Mouse (Mus musculus) heart, postnatal 0 days (tissue): ENCODE data around the gene Ugt3a1. TPM values are rescaled to one million over a fixed set of nuclear protein-coding genes. Genes with fewer than 3 reads are reported as not detected.
"Not testable (repeated sequence)": the region's sequence is repeated elsewhere in the genome, so short reads cannot be mapped to it uniquely, and the experiment has no call there.

Source experiments
- ATAC-seq: fragments of 200-750 bp; cut with Nextera tagmentation; 2 replicates; pipeline ENCODE4 v1.8.0; 2017; ENCODE audit warnings: low read depth, moderate number of reproducible peaks, moderate library complexity; ENCODE audit not compliant: insufficient read depth
- DNase-seq: peaks from one replicate; pipeline ENCODE4 v3.0.0-alpha.2; 2016; ENCODE audit warnings: low spot score
- H3K27ac ChIP-seq: fragments of 300-500 bp; sonication (generic); 2 replicates; pipeline ENCODE4 v1.5.1; 2014; ENCODE audit warnings: low read depth, mild to moderate bottlenecking
- H3K27me3 ChIP-seq: fragments of 300-500 bp; sonication (generic); 2 replicates; pipeline ENCODE4 v1.6.1; 2014; ENCODE audit warnings: low read length, mixed read lengths; ENCODE audit not compliant: control insufficient read depth, insufficient read depth
- H3K36me3 ChIP-seq: fragments of 300-500 bp; sonication (generic); replicated peaks from 2 replicates; pipeline ENCODE4 v1.6.1; 2014; ENCODE audit warnings: low read length, mixed read lengths; ENCODE audit not compliant: control insufficient read depth, insufficient read depth
- H3K4me1 ChIP-seq: fragments of 300-500 bp; sonication (generic); 2 replicates; pipeline ENCODE4 v1.6.1; 2014; ENCODE audit warnings: antibody characterized with exemption; ENCODE audit not compliant: control insufficient read depth, insufficient read depth
- H3K4me2 ChIP-seq: fragments of 300-500 bp; sonication (generic); 2 replicates; pipeline ENCODE4 v1.6.1; 2014; ENCODE audit warnings: low read depth, mild to moderate bottlenecking, low read length, moderate library complexity
- H3K4me3 ChIP-seq: fragments of 300-500 bp; sonication (generic); 2 replicates; pipeline ENCODE4 v1.5.1; 2014; ENCODE audit warnings: low read depth, low read length
- H3K9ac ChIP-seq: fragments of 300-500 bp; sonication (generic); replicated peaks from 2 replicates; pipeline ENCODE4 v1.6.1; 2014; ENCODE audit warnings: low read depth, low read length, mixed read lengths
- H3K9me3 ChIP-seq: fragments of 300-500 bp; sonication (generic); replicated peaks from 2 replicates; pipeline ENCODE4 v1.6.1; 2016; ENCODE audit warnings: low read length; ENCODE audit not compliant: control insufficient read depth
- CTCF ChIP-seq: IDR thresholded peaks from 2 replicates; pipeline ENCODE4 v1.5.1; 2016; ENCODE audit warnings: antibody characterized with exemption, control low read depth, low read depth
- EP300 ChIP-seq: IDR thresholded peaks from 2 replicates; pipeline ENCODE4 v1.6.1; 2016; ENCODE audit warnings: antibody characterized with exemption, low read depth
- WGBS: fragments of 180-500 bp; shearing (Covaris S2); extraction: QIAGEN DNeasy Blood & Tissue Kit; methylation state at CpG from one replicate; pipeline ENCODE4 v1.1.7; 2014; 5-methylcytosine and 5-hydroxymethylcytosine counted together
- polyA plus RNA-seq: library from polyadenylated mRNA; unstranded; fragments of >200 nt; fragmentation: Nextera tagmentation; extraction: Ambion mirVana; gene quantifications from 2 replicates; pipeline ENCODE4 v1.2.1, GENCODE M21; 2015
- total RNA-seq: library from RNA; depleted of rRNA; stranded (reverse); fragments of >200 nt; gene quantifications from 2 replicates; pipeline ENCODE4 v1.2.3, GENCODE M21; 2014; ENCODE audit warnings: low replicate concordance; rRNA removed

Gene Ugt3a1
- total RNA-seq (not detected in 2 replicates), polyA plus RNA-seq (not detected in 2 replicates)

DNA sequence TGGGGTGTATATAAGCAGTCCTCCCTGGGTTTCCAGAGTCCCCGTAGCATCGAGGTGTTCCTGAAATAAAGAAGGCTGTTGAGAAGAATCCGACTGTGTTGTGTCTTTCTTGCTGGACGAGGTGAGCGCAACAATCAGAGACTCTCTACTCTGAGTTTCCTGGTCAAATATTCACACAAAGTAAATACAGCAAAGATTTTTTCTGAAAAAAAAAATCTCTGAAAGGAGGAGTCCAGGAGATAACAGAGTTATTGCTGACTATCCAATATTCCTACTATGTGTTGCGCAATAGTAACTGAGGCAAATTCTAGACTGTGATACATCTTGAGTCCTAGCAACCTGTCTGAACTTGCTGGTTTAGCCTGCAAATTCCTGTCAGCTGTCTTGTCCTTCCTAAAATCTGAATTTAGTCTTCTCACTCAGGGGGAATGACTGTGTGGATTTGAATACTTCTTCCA, at the start of gene Ugt3a1:
Gene Ugt3a1, plus strand, starts transcription at position 51 of the 458 bp plus-strand sequence.
- Histone ChIP-seq H3K27me3 (no peaks in the 10 kb centered on the region), H3K9me3 (no peaks in the 10 kb centered on the region), H3K9ac (no peak within 1 kb of the TSS), H3K27ac (no peak within 1 kb of the TSS), H3K4me2 (no peak within 1 kb of the TSS), H3K36me3 (no peaks in the 10 kb centered on the region), H3K4me3 (no peak within 1 kb of the TSS), H3K4me1 (no peaks in the 10 kb centered on the region)
- TF ChIP-seq CTCF (no peak), EP300 (no peak)
- DNase-seq, result no peak
- ATAC-seq, result no peak
- WGBS, result 90% methylated on average over 6 of the region's 6 CpGs

DNA sequence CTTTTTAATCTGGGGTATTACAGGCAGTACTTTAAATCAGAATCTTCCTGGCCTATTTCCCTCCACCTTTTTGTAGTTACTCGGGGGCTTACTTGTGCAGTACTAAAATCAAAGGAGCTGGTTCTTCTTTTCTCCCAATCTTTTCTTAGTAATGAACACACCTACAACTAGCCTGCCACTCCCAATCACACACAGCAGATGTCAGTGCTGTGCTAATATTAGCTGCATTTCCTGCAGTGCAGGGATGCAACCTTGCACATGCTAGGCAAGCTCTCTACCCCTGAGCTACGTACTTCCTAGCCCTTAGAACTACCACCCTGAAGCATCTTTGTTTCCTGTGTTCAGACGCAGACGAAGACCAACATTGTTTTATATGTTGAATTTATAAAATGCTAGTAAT, 45.8 kb upstream of the Ugt3a1 start:
- 56% methylated on average over 4 of the region's 4 CpGs for WGBS
- not testable (repeated sequence) for H3K9me3 ChIP-seq, ATAC-seq, H3K27ac ChIP-seq, DNase-seq, H3K4me3 ChIP-seq, H3K4me2 ChIP-seq, H3K9ac ChIP-seq, H3K36me3 ChIP-seq, H3K4me1 ChIP-seq, H3K27me3 ChIP-seq

DNA sequence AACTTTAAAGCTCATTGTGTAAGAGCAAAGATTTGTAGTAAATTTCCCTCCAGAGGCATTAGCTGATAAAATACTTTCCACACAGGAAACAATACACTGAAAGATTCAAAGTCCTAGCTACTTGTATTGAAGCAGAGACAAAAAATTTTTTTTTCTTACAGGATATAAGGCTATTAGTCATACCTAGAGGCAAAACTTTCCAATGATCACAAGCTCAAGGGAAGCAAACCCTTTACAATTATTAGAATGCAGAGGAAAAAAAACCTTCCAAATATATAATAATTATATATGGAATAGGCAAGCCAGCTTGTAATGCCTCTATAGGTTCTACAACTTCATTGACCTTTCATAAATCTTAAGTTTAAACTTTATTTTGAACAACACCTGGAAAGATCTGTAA, 30.3 kb upstream of the Ugt3a1 start:
- Histone ChIP-seq H3K4me2 (no peak overlapping the region), H3K27me3 (no peaks in the 10 kb centered on the region), H3K36me3 (no peaks in the 10 kb centered on the region), H3K9ac (no peak overlapping the region), H3K4me3 (no peak overlapping the region), H3K9me3 (no peaks in the 10 kb centered on the region), H3K4me1 (no peaks in the 10 kb centered on the region), H3K27ac (no peak overlapping the region)
- ATAC-seq (no peak), DNase-seq (no peak)
- TF ChIP-seq CTCF, result no peak
- TF ChIP-seq EP300, result no peak

DNA sequence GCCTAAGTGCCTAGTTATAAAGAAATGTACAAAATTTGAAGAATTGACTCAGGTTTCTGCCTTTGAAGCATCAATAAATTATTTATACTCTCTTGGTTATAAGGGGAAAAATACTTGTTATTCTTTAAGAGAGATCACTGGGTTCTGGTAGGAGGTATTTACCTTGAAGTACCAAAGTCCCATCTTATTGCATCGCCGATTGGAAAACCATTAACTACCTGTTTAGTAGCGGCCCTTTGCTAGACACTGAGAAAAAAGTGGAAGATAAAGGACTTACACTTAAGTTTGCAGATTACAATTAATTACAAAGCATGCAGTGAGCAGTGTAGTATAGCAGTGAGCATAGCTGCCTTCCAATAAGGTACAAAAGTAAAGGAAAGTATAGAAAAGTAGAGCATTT, 23.8 kb upstream of the Ugt3a1 start:
- Histone ChIP-seq H3K4me1 (no peaks in the 10 kb centered on the region), H3K4me2 (no peak overlapping the region), H3K9ac (no peak overlapping the region), H3K27ac (no peak overlapping the region), H3K27me3 (no peaks in the 10 kb centered on the region), H3K9me3 (no peaks in the 10 kb centered on the region), H3K4me3 (no peak overlapping the region), H3K36me3 (no peaks in the 10 kb centered on the region)
- DNase-seq, result no peak
- no peak for ATAC-seq
- TF ChIP-seq EP300, result no peak
- WGBS, result 90% methylated on average over 3 of the region's 3 CpGs

DNA sequence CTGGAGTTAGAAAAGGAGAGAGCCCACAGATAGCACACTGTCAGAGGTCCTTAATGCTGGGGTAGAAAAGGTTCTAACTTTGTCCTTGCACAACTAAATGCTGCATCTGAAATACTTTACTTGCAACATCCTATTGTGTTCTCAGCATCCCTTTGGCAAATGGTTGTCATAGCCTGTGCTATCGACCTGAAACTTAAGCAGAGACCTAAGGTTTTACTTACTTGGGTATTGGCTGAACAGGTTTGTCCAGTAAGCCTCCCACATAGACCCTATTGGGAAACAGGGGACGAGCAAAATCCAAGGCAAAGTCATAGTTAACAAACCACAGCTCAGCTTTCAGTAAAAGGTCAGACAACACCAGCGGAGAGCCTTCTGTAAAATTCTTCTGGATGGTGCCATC, 16.1 kb upstream of the Ugt3a1 start:
- ATAC-seq, result no peak
- H3K27me3 ChIP-seq, result no peaks in the 10 kb centered on the region
- no peaks in the 10 kb centered on the region for H3K9me3 ChIP-seq
- H3K27ac ChIP-seq, result no peak overlapping the region
- no peak for DNase-seq
- no peak overlapping the region for H3K4me3 ChIP-seq
- H3K9ac ChIP-seq, result no peak overlapping the region
- H3K36me3 ChIP-seq, result no peaks in the 10 kb centered on the region
- WGBS, result 53% methylated on average over 3 of the region's 3 CpGs
- H3K4me1 ChIP-seq, result no peaks in the 10 kb centered on the region
- no peak overlapping the region for H3K4me2 ChIP-seq
- TF ChIP-seq CTCF (no peak), EP300 (no peak)

DNA sequence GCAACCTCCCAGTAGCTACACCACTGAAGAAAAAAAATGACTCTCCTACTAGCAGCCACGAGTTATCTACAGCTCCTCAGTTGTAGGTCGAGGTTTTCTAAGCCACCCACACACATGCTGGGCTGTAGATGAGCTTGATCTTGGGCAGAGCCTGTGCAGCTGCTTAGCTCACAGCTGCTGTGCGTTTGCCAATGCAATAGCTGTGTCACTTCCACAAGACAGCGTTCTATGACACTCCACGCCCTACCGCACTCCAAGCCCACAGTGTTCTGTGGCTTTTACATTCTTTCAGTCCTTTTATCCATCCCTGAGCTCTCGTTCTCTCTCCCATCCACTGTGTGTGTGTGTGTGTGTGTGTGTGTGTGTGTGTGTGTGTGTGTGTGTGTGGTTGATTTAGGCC, 4.8 kb upstream of the Ugt3a1 start:
- no peak overlapping the region for H3K27ac ChIP-seq
- H3K4me3 ChIP-seq, result no peak overlapping the region
- 64% methylated on average over 7 of the region's 7 CpGs for WGBS
- ATAC-seq (no peak), DNase-seq (no peak)
- no peak for TF ChIP-seq CTCF
- TF ChIP-seq EP300, result no peak
- H3K4me2 ChIP-seq, result no peak overlapping the region
- H3K27me3 ChIP-seq, result no peaks in the 10 kb centered on the region
- no peak overlapping the region for H3K9ac ChIP-seq
- no peaks in the 10 kb centered on the region for H3K36me3 ChIP-seq
- H3K9me3 ChIP-seq, result no peaks in the 10 kb centered on the region
- H3K4me1 ChIP-seq, result no peaks in the 10 kb centered on the region
